Mouse (Mus musculus): Measurements from ENCODE around the gene Cuedc1. TPM values are rescaled to one million over a fixed set of nuclear protein-coding genes. Genes with fewer than 3 reads are reported as not detected.

The Cuedc1 gene
- total RNA-seq, 2 experiments from 2014 or later: 31.4 to 31.7 TPM

DNA sequence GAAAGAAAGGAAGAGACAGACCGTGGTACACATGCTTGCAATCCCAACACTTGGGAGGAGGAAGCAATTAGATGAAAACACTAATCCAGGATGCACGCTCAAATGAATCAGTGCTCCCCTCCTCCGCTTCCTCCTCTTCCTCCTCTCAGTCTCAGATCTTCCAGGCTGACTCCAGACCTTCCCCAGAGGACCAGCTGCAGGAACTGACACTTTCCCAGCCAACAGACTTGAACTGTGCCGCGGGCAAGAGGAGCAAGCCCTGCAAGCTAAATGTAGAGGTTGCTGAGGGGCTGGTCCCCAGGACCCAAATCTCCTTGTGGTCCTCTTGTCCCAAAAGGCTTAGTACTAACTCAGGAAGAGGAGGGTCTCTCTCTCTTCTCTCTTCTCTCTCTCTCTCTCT lies 8.7 kb upstream of the Cuedc1 start:
- no peak for DNase-seq (ENCODE audit: extremely low spot score in 1 of 2, low spot score in 2 of 2)
- intact Hi-C loops (cut with DNase I): no loop called here
- no peak overlapping the region for H3K4me3 ChIP-seq
- TF ChIP-seq CTCF (IDR thresholded peaks at IDR 0.05): no peak
- no peak overlapping the region for H3K27ac ChIP-seq

DNA sequence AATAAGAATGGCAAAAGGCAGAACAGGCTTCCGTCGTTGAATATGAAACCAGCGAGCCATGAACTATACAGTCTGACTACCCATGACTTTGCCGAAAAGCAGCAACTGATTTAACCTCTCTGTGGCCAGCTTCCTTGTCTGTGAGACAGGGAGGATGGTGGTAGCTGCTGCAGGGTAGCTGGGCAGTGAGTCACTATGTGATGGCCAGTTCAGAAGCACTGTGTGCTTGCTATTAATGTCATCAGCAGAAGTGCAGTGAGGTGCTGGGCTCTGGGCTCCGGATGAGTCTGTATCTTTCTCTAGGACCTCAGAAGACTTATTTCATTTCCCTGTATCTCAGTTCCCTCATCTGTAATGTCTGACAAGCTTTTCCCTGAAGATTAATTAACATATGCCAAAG lies 7.6 kb upstream of the Cuedc1 start:
- TF ChIP-seq CTCF (IDR thresholded peaks at IDR 0.05): no peak
- no peak for DNase-seq (ENCODE audit: extremely low spot score in 1 of 2, low spot score in 2 of 2)
- Histone ChIP-seq H3K4me3 (no peak overlapping the region), H3K27ac (no peak overlapping the region)
- intact Hi-C loops (cut with DNase I): no loop called here

DNA sequence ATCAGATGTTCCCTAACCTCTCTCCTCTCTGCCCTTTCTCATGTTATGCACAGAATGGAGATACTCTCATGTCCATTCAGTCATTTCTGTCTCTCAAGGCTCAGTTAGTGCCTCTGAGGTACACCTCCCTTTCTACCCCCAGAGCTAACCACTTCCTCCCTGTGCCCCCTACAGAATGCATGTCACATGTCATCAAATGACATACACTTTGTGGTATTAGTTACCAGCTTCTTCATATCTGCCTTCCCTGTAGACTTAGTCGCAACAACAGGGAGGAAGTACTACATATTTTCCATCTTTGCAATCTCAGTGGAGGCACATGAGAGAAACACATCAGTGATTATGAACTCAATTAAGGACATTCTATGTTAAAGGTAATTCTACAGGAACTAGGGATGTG lies 5.9 kb upstream of the Cuedc1 start:
- Histone ChIP-seq H3K4me3 (no peak overlapping the region), H3K27ac (no peak overlapping the region)
- intact Hi-C loops (cut with DNase I): no loop called here
- no peak for DNase-seq (ENCODE audit: extremely low spot score in 1 of 2, low spot score in 2 of 2)
- no peak for TF ChIP-seq CTCF (IDR thresholded peaks at IDR 0.05)

DNA sequence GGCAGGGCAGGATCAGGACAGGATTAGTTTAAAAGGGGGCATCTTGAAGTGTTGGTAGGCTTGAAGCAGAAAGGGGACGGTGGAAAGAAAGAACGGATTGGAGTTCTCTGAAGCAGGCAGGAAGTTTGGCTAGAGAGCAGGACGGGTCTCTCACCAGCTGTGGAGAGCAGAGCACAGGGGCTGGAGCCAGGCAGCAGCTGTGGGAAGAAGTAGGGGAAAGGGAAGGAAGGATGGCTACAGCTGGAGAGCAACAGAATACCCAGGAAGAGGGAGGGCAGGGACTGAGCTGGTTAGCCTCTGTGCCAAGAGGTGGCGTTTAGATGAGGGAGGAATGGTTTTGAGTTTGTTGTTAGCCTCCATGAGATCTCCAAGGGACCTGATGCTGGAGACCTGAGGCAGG lies 685 bp upstream of the Cuedc1 start:
- intact Hi-C loops (cut with DNase I): no loop called here
- no peak for TF ChIP-seq CTCF (IDR thresholded peaks at IDR 0.05)
- H3K27ac ChIP-seq: no peak overlapping the region
- DNase-seq (ENCODE audit: extremely low spot score in 1 of 2, low spot score in 2 of 2): no peak
- H3K4me3 ChIP-seq: no peak overlapping the region

DNA sequence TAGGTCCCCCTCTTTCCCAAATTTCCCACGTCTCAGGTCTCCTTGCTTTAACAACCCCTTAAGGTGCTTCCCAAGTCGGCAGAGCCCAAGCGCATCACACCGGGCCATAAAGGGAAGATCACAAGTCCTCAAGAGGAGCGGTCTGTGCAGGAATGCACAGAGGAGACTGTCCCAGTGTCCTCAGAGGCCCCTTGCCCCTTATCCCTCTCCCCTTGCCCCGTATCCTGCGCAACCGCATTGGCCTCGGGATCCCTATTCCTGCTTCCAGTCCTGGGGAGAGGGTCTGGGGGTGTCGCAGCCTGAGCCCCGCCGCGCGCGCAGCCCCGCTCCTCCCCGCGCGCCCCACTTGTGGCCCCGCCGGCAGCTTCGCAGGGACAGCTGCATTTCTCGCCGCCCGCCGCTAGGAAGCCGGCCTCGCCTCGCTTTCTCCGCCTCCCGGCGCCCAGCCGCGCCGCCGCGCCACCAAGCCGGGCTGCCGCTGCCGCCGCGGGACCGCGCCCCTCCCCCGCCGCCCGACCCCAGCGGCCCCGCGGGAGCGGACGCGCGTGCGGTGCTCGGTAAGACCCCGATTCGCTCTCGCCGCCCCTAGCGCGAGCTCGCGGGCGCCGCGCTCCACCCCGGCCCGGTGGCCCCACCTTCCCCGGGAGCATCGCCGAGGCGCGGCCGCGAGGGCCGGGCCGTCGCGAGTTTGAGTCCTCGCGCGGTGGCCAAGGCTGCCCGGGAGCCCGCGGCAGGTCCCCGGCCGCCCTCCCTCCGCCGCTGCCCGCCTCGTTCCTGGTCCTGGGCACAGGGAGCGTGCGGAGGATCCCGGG lies 1.1 kb downstream of the Cuedc1 start:
- peak overlapping the region; percentile 94 for H3K27ac ChIP-seq
- intact Hi-C loops (cut with DNase I): loop anchor here (1.0 kb wide), 2 partner anchors 31 to 62 kb away; partner anchors contain the start of gene Vezf1
- peak; percentile 78 to 81 for DNase-seq (ENCODE audit: extremely low spot score in 1 of 2, low spot score in 2 of 2)
- TF ChIP-seq CTCF (IDR thresholded peaks at IDR 0.05): peak; percentile 63
- peak overlapping the region; percentile 87 for H3K4me3 ChIP-seq

DNA sequence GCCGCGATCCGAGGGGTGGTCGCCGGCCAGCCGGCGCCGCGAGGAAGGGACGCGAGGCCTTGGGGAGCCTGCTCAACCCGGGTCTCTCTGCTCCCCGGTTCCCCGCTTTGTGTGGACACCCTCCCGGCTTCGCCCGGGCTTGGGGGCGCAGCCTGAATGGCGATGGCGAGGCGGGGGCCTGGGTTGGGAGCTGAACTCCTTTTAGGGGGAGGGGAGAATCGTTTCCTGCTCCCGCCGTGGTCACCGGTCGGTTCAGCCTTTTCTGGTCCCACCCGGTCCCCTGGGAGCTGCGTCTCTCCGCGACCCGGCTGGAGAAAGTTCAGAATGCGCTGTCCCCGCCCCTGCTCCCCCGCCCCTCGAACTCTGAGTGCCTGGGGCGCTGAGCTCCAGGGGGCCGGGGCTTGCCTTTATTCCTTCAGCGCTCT lies 1.8 kb downstream of the Cuedc1 start:
- peak overlapping the region; percentile 94 for H3K27ac ChIP-seq
- intact Hi-C loops (cut with DNase I): loop anchor here (1.0 kb wide), 1 partner anchor 62 kb away; no protein-coding TSS in a partner anchor

DNA sequence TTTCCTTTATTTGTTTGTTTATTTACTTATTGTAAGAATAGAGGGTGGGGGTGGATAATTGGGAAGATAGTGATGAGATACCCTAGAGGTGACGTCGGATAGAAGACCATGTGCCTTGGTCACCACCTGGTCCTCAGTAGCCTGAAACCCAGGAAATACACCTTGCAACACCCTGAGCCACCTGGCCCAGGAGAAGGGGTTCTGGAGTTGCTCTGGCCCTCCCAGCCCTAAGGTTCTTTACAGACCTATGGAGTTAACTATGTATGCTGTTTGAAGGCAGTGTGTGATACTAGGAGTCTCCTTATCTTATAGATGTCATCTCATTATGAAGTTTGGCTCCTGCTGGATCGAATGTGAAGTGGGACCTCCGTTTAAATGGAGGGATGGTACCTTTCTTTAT lies 2.3 kb downstream of the Cuedc1 start:
- Histone ChIP-seq H3K27ac (peak overlapping the region; percentile 94), H3K4me3 (no peak overlapping the region)
- no peak for TF ChIP-seq CTCF (IDR thresholded peaks at IDR 0.05)
- no peak for DNase-seq (ENCODE audit: extremely low spot score in 1 of 2, low spot score in 2 of 2)
- intact Hi-C loops (cut with DNase I): no loop called here

More for the DNA sequence above, 1.8 kb downstream of the Cuedc1 start:
- H3K4me3 ChIP-seq: peak overlapping the region; percentile 87
- peak; percentile 36 to 51 for DNase-seq (ENCODE audit: extremely low spot score in 1 of 2, low spot score in 2 of 2)
- no peak for TF ChIP-seq CTCF (IDR thresholded peaks at IDR 0.05)

DNA sequence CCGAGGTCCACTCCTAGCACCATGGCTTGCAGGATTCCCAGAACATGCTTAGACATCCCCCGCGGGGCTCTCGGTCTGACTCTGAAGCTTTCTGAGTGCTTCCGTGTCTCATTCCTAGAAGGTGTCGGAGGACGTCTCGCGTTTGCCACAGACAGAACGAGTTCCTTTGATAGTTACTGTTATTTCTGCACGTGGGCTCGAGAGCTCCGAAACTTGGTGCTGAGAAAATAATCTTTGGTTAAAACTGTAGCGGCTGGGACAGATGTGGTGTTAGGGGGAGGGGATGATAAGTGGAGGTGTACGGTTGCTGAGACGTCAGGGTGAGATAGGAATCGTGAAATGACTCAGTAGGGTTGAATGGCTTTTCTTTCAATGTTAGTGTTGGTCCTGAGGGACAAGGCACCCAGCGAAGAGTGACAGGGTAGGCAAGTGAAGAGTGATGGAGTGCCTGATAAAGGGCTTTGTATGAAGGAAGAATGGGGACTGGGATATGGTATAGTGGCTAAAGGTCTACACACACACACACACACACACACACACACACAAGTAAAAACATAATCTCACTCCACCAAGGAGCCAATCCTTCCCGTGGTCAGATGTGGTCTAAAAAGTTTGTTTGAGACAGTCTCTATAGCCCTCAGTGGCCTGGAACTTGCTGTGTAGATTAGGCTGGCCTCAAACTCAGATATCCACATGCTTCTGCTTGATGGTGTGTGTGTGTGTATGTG lies 5.5 kb downstream of the Cuedc1 start:
- DNase-seq (ENCODE audit: extremely low spot score in 1 of 2, low spot score in 2 of 2): no peak
- H3K27ac ChIP-seq: no peak overlapping the region
- H3K4me3 ChIP-seq: no peak overlapping the region
- intact Hi-C loops (cut with DNase I): no loop called here
- no peak for TF ChIP-seq CTCF (IDR thresholded peaks at IDR 0.05)

DNA sequence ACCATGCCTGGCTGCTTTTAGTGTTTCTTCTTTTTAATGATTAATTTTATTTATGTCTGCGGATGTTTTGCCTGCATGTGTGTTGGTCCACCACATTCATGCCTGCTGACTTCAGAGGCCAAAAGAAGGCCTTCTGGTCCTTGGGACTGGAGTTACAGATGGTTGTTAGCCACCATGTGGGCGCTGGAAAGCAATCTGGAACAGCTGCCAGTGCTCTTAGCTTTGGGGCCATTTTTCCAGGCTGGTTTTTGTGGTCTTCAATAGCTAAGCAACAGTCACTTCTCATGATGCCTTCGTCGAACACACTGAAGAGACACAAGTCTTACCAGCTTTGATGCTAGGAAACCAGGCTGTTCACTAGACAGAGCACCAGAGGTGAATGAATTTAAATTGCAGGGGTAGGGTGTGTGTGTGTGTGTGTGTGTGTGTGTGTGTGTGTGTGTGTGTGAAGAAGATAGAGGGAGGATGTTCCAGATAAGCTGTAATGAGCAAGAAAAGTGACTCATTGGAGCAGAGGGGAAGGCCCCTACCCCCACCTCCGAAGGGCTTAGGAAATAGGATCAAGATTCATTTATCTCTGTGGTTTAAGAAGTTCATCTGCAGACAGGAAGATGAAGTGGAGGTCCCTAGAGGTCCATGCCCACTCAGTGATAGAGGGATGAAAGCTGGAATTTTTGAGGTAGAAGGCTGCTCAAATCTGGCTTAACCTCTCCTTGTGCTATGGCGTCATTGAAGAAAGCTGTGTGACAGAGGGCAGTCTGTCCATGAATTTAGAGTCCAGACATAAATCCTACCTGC lies 7.8 kb downstream of the Cuedc1 start:
- H3K4me3 ChIP-seq: no peak overlapping the region
- no peak for TF ChIP-seq CTCF (IDR thresholded peaks at IDR 0.05)
- intact Hi-C loops (cut with DNase I): no loop called here
- DNase-seq (ENCODE audit: extremely low spot score in 1 of 2, low spot score in 2 of 2): no peak
- no peak overlapping the region for H3K27ac ChIP-seq

DNA sequence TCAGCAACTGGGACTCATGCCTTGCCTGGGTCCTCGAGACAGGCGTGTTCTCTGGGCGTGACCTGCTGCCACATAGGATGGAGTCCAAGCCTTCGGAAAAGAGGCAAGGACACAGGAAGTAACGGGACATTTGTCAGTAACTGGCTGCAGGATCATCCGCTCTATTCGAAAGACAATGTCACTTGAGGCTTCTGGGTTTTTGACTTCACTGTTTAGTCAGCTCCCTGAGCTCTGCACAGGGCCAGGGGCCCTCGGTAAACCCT lies 8.4 kb downstream of the Cuedc1 start:
- DNase-seq (ENCODE audit: extremely low spot score in 1 of 2, low spot score in 2 of 2): no peak
- no peak overlapping the region for H3K27ac ChIP-seq
- no peak for TF ChIP-seq CTCF (IDR thresholded peaks at IDR 0.05)
- no peak overlapping the region for H3K4me3 ChIP-seq
- intact Hi-C loops (cut with DNase I): no loop called here

DNA sequence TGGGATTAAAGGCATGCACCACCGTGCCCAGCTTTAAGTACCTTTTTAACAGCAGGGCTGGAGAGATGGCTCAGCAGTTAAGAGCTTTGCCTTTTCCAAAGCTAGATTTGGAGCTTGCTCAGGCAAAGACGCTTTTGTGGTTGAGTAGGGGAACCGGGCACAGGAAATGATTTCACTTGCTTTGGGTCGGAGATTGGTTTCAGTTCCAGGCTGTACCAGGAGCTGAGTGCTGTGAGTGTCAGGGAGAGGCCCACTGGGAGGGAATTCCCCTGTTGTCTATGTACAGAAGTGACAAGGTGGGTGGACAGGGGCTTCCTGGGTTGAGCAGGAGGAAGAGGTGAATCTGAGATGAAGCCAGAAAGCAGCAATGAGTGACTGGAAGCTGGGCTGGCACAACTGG lies 9.5 kb downstream of the Cuedc1 start:
- no peak for TF ChIP-seq CTCF (IDR thresholded peaks at IDR 0.05)
- H3K27ac ChIP-seq: peak overlapping the region; percentile 32; the same call in 1 of the 2 replicates
- no peak for DNase-seq (ENCODE audit: extremely low spot score in 1 of 2, low spot score in 2 of 2)
- no peak overlapping the region for H3K4me3 ChIP-seq
- intact Hi-C loops (cut with DNase I): no loop called here

DNA sequence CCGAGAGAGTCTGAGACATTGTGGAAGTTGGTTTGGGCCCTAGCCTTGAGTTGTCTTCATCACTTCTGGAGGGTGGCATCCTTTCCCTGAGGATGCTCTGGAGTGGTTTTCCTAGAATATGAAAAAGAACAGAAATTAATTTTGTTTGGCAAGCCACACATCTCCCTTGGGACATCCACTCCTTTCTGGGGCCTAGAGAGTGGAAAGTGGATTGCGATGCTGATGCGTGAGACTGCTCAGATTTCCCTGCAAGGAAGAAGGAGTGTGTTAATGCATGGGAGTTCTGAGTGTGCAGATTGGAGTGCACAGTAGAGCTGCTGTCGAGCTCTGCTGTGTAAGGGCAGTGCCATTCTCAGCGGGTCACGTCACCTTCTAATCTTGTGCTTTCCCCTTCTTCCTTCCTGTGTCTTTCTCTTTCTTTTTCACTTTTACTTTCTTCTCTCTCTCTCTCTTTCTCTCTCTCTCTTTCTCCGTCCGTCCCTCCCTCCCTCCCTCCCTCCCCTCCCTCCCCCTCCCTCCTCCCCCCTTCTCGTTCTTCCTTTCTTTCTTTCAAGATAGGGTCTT lies 12.3 kb downstream of the Cuedc1 start:
- intact Hi-C loops (cut with DNase I): no loop called here
- H3K27ac ChIP-seq: no peak overlapping the region
- no peak for TF ChIP-seq CTCF (IDR thresholded peaks at IDR 0.05)

More for the DNA sequence above, 12.3 kb downstream of the Cuedc1 start:
- DNase-seq (ENCODE audit: extremely low spot score in 1 of 2, low spot score in 2 of 2): no peak
- no peak overlapping the region for H3K4me3 ChIP-seq

Data from left cerebral cortex, adult 2 months (tissue).